Mouse (Mus musculus) heart, embryonic 16.5 days (tissue): ENCODE results near the gene Pgap2. TPM values are rescaled to one million over a fixed set of nuclear protein-coding genes. Genes with fewer than 3 reads are reported as not detected.

Source experiments
- ATAC-seq: fragments of 200-750 bp; cut with Nextera tagmentation; replicated peaks from 2 replicates; pipeline ENCODE4 v1.8.0; 2017; ENCODE audit warnings: moderate number of reproducible peaks; ENCODE audit not compliant: insufficient read depth, low FRiP score; ENCODE audit errors: extremely low read depth
- H3K27ac ChIP-seq: fragments of 300-500 bp; sonication (generic); 2 replicates; pipeline ENCODE4 v1.5.1; 2014; ENCODE audit warnings: mild to moderate bottlenecking, low read length, control low read depth, moderate library complexity
- H3K27me3 ChIP-seq: fragments of 300-500 bp; sonication (generic); 2 replicates; pipeline ENCODE4 v1.6.1; 2014; ENCODE audit warnings: low read length, mixed read lengths; ENCODE audit not compliant: control insufficient read depth, insufficient read depth
- H3K36me3 ChIP-seq: fragments of 300-500 bp; sonication (generic); 2 replicates; pipeline ENCODE4 v1.6.1; 2014; ENCODE audit not compliant: control insufficient read depth, insufficient read depth
- H3K4me1 ChIP-seq: fragments of 300-500 bp; sonication (generic); 2 replicates; pipeline ENCODE4 v1.6.1; 2014; ENCODE audit warnings: low read length, mixed read lengths; ENCODE audit not compliant: control insufficient read depth, insufficient read depth
- H3K4me2 ChIP-seq: fragments of 300-500 bp; sonication (generic); 2 replicates; pipeline ENCODE4 v1.6.1; 2014; ENCODE audit warnings: low read depth, mild to moderate bottlenecking, control low read depth, low read length
- H3K4me3 ChIP-seq: fragments of 300-500 bp; sonication (generic); 2 replicates; pipeline ENCODE4 v1.5.1; 2014; ENCODE audit warnings: mild to moderate bottlenecking, control low read depth, low read length
- H3K9ac ChIP-seq: fragments of 300-500 bp; sonication (generic); 2 replicates; pipeline ENCODE4 v1.6.1; 2014; ENCODE audit warnings: low read length, control low read depth
- H3K9me3 ChIP-seq: fragments of 300-500 bp; sonication (generic); replicated peaks from 2 replicates; pipeline ENCODE4 v1.6.1; 2016; ENCODE audit warnings: low read length; ENCODE audit not compliant: control insufficient read depth
- WGBS: fragments of 180-500 bp; shearing (Covaris S2); extraction: QIAGEN DNeasy Blood & Tissue Kit; methylation state at CpG from one replicate; pipeline ENCODE4 v1.1.7; 2014; 5-methylcytosine and 5-hydroxymethylcytosine counted together
- polyA plus RNA-seq: library from polyadenylated mRNA; unstranded; fragments of >200 nt; fragmentation: Nextera tagmentation; extraction: Ambion mirVana; gene quantifications from 2 replicates; pipeline ENCODE4 v1.2.1, GENCODE M21; 2015

Gene Pgap2
- polyA plus RNA-seq, 1 experiment from 2014 or later, result 61.6 TPM

- Histone ChIP-seq H3K4me1 (peaks cover 11% of the 10 kb centered on the region), H3K27me3 (no peaks in the 10 kb centered on the region), H3K4me2 (peak overlapping the region; percentile 92), H3K9me3 (no peaks in the 10 kb centered on the region), H3K9ac (peak overlapping the region; percentile 85), H3K4me3 (peak overlapping the region; percentile 81), H3K36me3 (peaks cover 3% of the 10 kb centered on the region; the same call in 1 of the 2 replicates), H3K27ac (peak overlapping the region; percentile 94)
- WGBS, result 36% methylated on average over 4 of the region's 4 CpGs
- no peak for ATAC-seq
These were observed 1.1 kb upstream of the Pgap2 start for GRCm38 (mm10) chr7:102208806-102209363.

DNA sequence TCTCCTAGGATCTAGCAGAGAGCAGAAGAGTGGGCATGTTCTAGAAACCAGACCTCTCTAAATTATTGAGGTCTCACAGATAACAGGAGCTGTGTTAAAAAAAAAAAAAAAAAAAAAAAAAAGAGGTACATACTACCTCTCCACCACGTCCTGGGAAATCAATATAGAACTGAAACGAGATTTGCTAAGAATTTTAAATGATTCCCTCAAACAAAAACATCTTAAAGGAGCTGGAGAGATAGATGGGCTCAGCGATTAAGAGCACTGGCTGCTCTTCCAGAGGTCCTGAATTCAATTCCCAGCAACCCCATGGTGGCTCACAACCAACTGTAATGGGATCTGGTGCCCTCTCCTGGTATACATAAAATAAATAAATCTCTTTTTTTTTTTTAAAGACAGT, 1.1 kb downstream of the Pgap2 start:
- H3K36me3 ChIP-seq, result no peaks in the 10 kb centered on the region
- H3K4me1 ChIP-seq, result peaks cover 11% of the 10 kb centered on the region
- WGBS, result 77% methylated on average over 3 of the region's 3 CpGs
- peak overlapping the region; percentile 69 for H3K9ac ChIP-seq
- H3K4me2 ChIP-seq, result peak overlapping the region; percentile 70
- no peak for ATAC-seq
- H3K27me3 ChIP-seq, result no peaks in the 10 kb centered on the region
- H3K4me3 ChIP-seq, result peak overlapping the region; percentile 81
- peak overlapping the region; percentile 88 for H3K27ac ChIP-seq
- H3K9me3 ChIP-seq, result no peaks in the 10 kb centered on the region

- Histone ChIP-seq H3K9ac (no peak overlapping the region), H3K4me3 (no peak overlapping the region)
- ATAC-seq, result no peak
These were observed 11.9 kb downstream of the Pgap2 start for GRCm38 (mm10) chr7:102221899-102222298.

GRCm38 (mm10) chr7:102222336-102222735, 12.3 kb downstream of the Pgap2 start:
- peak; percentile 47; the same call in 1 of the 2 replicates for ATAC-seq
- Histone ChIP-seq H3K36me3 (peaks cover 3% of the 10 kb centered on the region; the same call in 1 of the 2 replicates), H3K9ac (peak overlapping the region; percentile 83)

More at GRCm38 (mm10) chr7:102221899-102222298, 11.9 kb downstream of the Pgap2 start:
- Histone ChIP-seq H3K4me2 (peak overlapping the region; percentile 98), H3K36me3 (no peaks in the 10 kb centered on the region), H3K9me3 (no peaks in the 10 kb centered on the region), H3K4me1 (peaks cover 6% of the 10 kb centered on the region; the same call in 1 of the 2 replicates), H3K27me3 (no peaks in the 10 kb centered on the region), H3K27ac (no peak overlapping the region)
- 38% methylated on average over 1 of the region's 1 CpGs for WGBS

DNA sequence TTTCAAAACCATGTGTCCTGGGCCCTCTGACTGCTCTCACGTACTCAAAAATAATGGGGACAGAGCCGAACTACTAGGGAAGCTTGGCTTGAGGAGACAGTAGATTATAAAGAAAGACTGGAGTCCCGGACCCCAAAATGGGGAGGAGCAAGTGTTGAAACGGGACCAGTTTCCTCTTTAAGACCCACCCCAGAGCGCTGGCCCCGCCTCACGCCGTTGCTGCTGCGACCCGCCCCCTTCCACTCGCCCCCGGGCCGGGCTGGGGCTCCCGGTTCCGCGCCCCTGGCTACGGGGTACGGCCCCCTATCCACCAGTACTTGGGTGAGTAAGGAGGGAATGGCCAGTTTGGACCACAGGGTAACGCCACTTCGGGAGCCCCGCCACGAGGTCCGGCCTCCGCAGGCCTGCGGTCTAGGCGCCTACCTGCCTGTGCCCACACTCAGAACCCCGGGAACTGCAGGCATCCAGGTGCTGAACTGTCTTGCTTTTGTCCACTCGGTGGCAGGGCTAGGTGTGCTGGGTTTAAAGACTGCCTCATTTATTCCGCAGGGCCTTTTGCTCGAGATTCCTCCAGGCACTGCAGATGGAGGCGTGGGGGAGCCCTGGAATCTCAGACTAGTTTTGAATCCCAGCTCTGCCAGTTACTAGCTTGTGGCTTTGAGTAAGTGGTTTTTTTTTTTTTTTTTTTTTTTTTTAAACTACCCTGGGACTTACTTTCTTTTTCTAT, 13.0 kb downstream of the Pgap2 start:
- 2% methylated on average over 31 of the region's 31 CpGs for WGBS
- H3K27ac ChIP-seq, result peak overlapping the region; percentile 76

More at GRCm38 (mm10) chr7:102222336-102222735, 12.3 kb downstream of the Pgap2 start:
- no peaks in the 10 kb centered on the region for H3K9me3 ChIP-seq
- peak overlapping the region; percentile 76 for H3K27ac ChIP-seq
- H3K27me3 ChIP-seq, result no peaks in the 10 kb centered on the region
- 1% methylated on average over 12 of the region's 13 CpGs for WGBS
- peaks cover 6% of the 10 kb centered on the region; the same call in 1 of the 2 replicates for H3K4me1 ChIP-seq
- H3K4me2 ChIP-seq, result peak overlapping the region; percentile 98
- H3K4me3 ChIP-seq, result peak overlapping the region; percentile 82

GRCm38 (mm10) chr7:102223883-102224738, 14.1 kb downstream of the Pgap2 start:
- Histone ChIP-seq H3K4me3 (no peak overlapping the region), H3K4me2 (no peak overlapping the region), H3K9me3 (no peaks in the 10 kb centered on the region), H3K4me1 (peaks cover 6% of the 10 kb centered on the region; the same call in 1 of the 2 replicates), H3K9ac (no peak overlapping the region), H3K27me3 (no peaks in the 10 kb centered on the region), H3K36me3 (peaks cover 6% of the 10 kb centered on the region), H3K27ac (no peak overlapping the region)
- WGBS, result 80% methylated on average over 5 of the region's 5 CpGs
- no peak for ATAC-seq

More for the DNA sequence above, 13.0 kb downstream of the Pgap2 start:
- peak; percentile 87 for ATAC-seq
- no peaks in the 10 kb centered on the region for H3K27me3 ChIP-seq
- H3K4me2 ChIP-seq, result peak overlapping the region; percentile 98
- peak overlapping the region; percentile 83 for H3K9ac ChIP-seq
- peak overlapping the region; percentile 82 for H3K4me3 ChIP-seq
- H3K9me3 ChIP-seq, result no peaks in the 10 kb centered on the region
- H3K36me3 ChIP-seq, result peaks cover 6% of the 10 kb centered on the region
- H3K4me1 ChIP-seq, result peaks cover 6% of the 10 kb centered on the region; the same call in 1 of the 2 replicates

DNA sequence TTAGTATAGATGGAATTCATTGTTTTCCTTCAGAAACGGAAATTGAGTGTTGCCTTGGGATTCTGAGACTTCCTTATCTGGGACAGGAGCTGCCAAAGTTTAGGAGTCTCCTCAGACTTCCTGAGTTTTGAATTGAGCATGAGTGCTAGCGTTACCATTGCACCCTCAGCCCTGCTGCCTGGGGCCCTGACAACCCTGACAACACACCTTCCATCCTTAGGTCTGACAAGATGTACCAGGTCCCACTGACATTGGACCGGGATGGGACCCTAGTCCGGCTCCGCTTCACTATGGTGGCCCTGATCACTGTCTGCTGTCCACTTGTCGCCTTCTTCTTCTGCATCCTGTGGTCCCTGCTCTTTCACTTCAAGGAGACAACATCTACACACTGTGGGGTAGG, 16.0 kb downstream of the Pgap2 start:
- Histone ChIP-seq H3K4me3 (no peak overlapping the region), H3K4me2 (no peak overlapping the region), H3K4me1 (peaks cover 6% of the 10 kb centered on the region; the same call in 1 of the 2 replicates), H3K36me3 (peaks cover 10% of the 10 kb centered on the region), H3K27ac (no peak overlapping the region; the same call in 1 of the 2 replicates), H3K9ac (no peak overlapping the region), H3K9me3 (no peaks in the 10 kb centered on the region), H3K27me3 (no peaks in the 10 kb centered on the region)
- ATAC-seq, result no peak
- WGBS, result 80% methylated on average over 6 of the region's 6 CpGs

GRCm38 (mm10) chr7:102228049-102228670, 18.2 kb downstream of the Pgap2 start:
- 81% methylated on average over 4 of the region's 4 CpGs for WGBS
- H3K36me3 ChIP-seq, result peaks cover 13% of the 10 kb centered on the region

More at GRCm38 (mm10) chr7:102228049-102228670, 18.2 kb downstream of the Pgap2 start:
- H3K4me2 ChIP-seq, result no peak overlapping the region
- no peak for ATAC-seq
- peaks cover 3% of the 10 kb centered on the region; the same call in 1 of the 2 replicates for H3K4me1 ChIP-seq
- no peaks in the 10 kb centered on the region for H3K9me3 ChIP-seq
- H3K4me3 ChIP-seq, result no peak overlapping the region
- H3K27ac ChIP-seq, result no peak overlapping the region
- no peaks in the 10 kb centered on the region for H3K27me3 ChIP-seq
- no peak overlapping the region for H3K9ac ChIP-seq
